Mouse (Mus musculus) ovary, adult 18-20 months (tissue): ENCODE results near the gene Hc.

Experiments
- DNase-seq: peaks from one replicate; pipeline ENCODE4 v3.0.0; 2022; ENCODE audit warnings: low spot score, mixed read lengths

Hc gene

DNA sequence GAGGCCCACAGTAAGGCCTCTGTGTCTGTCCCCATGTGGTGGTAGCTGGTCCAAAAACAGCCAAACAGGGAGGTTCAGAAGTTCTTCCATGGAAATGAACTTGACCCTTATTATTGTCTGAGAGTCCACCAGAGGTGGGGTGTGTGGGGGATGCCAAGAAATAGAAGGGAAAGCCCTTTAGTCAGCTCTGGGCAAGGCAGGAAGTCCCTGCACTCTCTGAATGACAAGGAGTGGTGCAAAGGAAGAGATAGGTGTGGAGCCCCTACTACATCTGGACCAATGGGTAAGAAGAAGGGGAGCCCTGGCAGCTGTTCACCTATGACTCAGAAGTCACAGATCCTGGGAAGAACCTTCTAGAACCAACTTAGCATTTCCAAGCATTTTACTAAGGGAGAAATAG is 106.9 kb downstream of the Hc start:
- no peak for DNase-seq

GRCm38 (mm10) chr2:34953547-34954116 is 107.6 kb downstream of the Hc start:
- no peak for DNase-seq

DNA sequence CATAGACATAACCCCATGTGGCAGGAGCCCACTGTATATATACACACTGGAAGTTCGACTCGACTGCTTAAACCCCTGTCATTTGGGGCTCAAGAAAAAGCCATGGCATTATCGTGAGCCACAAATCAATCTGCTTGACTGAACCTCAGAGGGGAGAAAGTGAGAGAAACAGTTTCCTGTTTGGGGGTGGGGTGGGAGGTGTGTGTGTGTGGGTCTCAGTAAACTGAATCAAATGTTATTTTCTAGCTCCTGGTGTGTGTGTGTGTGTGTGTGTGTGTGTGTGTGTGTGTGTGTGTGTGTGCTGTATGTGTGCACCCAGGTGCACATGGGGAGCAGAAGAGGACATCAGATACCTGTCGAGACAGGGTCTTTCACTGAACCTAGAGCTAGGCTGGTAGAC is 108.2 kb downstream of the Hc start:
- no peak for DNase-seq

- DNase-seq: no peak
These were observed 109.8 kb downstream of the Hc start for GRCm38 (mm10) chr2:34951469-34951868.

- no peak for DNase-seq
These were observed 112.6 kb downstream of the Hc start for GRCm38 (mm10) chr2:34948622-34949021.

- DNase-seq: no peak
These were observed 115.2 kb downstream of the Hc start for GRCm38 (mm10) chr2:34946046-34946445.

- DNase-seq: no peak
These were observed 115.7 kb downstream of the Hc start for GRCm38 (mm10) chr2:34945580-34945979.

- no peak for DNase-seq
These were observed 116.5 kb downstream of the Hc start for GRCm38 (mm10) chr2:34944761-34945160.

DNA sequence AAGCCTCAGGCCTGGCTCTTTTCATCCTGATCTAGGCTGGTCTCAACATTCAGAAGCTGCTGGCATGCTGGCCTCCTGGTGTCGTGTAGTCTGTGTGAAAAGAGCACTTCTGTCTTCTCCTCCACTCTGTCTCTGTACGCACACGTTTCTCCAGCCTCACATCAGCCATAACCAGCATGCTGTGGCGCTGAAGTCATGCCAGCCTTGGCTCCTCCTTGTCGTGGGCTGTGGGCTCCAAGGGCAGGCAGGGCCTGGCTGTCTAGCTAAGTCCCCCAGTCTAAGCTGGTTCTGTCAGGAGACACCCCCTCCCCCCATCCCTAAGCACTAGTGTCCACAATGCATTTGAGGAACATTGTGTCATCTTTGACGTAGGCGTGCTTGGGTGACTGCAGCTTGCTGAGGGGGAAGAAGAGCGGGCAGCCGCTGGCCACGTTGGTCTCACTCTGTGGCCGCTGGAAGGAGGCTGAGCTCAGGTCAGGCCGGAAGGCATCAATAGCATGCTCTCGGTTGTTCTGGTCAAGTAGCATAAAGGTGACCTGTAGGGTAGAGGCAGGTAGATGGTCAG is 117.6 kb downstream of the Hc start:
- DNase-seq: no peak

DNA sequence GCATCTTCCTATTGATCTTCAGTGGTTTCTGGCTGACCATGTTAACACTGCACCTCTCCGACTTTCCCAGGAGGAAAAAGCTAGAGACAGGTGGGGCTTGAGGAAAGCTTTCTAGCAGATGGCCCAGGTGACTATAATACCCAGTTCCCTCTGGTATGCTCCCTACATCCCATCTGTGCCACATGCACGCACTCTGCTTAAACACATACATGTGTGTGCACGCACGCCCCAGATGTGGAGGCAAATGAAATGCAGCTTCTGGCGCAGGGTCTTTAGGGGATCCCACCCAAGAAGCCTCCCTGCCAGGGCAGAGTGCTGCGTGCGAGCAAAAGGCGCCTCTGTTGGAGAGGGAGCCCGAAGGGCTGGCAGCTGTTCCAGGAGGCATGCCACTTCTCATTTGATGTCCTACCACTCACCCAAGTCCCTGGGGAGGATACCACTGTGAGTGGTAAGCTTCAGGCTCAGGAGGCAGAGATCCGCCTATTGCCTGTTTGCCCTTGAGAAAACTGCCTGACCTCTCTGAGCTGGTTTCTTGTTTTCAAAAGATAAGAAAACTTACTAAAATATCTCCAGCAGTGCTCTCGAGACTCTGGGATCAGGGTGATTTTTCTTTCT is 120.1 kb downstream of the Hc start:
- no peak for DNase-seq

GRCm38 (mm10) chr2:34940246-34940645 is 121.0 kb downstream of the Hc start:
- DNase-seq: no peak

- no peak for DNase-seq
These were observed 122.7 kb downstream of the Hc start for GRCm38 (mm10) chr2:34938269-34939208.

GRCm38 (mm10) chr2:34937460-34937859 is 123.8 kb downstream of the Hc start:
- DNase-seq: no peak
